Mouse (Mus musculus) ES-E14 (cell line): ENCODE measurements at regions not wholly inside any gene's neighbourhood (a gene's known extent, or its start where the extent isn't known, plus 50 kb on each side); places are given as distances from the start of the nearest gene placed in this dataset.

Experiments used
- MAFK ChIP-seq: IDR thresholded peaks from 2 replicates; pipeline ENCODE4 v1.6.1; 2014; ENCODE audit warnings: mild to moderate bottlenecking, low read depth, low read length, inconsistent platforms; ENCODE audit not compliant: insufficient read depth
- ZC3H11A ChIP-seq: IDR thresholded peaks from 2 replicates; pipeline ENCODE4 v1.6.1; 2012; ENCODE audit warnings: low read depth, mild to moderate bottlenecking, inconsistent platforms, low read length, borderline replicate concordance

DNA sequence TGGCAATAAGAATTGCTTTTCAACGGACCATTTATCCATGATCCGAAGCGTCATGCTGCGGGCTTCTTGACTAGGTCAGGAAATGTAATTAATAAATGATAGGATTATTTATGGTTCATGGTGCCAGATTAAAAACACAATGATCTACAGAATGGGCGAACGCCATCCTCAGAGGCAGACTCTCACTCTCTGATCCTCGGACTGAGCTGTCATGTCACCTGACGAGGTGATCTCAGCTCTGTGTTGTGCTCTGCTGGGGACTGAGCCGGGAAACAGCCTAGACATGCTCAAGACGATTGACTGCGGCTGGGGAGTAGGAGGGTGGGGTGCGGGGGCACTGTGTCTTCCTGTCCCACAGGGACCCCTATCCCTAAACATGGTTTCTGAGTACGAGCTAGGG is 217.4 kb upstream of the A230072I06Rik start:
- TF ChIP-seq ZC3H11A (no peak), MAFK (no peak)
